Mouse (Mus musculus): ENCODE results near the gene Rbm6.

DNA sequence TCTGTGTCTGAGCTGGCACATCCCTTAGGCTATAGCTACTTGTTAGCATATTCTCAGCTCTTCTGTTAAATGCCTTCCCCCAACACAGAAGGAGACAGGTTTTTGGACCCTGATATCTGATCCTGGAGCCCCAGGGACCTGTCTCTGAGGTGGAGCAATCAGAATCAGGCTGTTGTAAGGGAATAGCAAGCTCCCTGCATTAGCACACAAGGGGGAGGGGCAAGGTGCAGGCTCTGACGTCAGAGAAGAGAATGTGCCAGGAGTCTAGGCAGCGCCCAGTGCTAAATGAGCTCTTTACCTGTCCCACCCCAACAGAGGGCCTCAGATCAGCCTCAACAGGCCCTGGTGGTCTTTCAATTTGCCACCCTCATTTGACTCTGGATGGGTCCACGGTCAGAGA is 146.0 kb downstream of the Rbm6 start:
- no peak for TF ChIP-seq CTCF (IDR thresholded peaks at IDR 0.05; ENCODE audit: insufficient read depth, low read length)
- TF ChIP-seq POLR2A (IDR thresholded peaks at IDR 0.05; ENCODE audit: borderline replicate concordance, extremely low read depth, low read depth, low read length), result no peak

Measured in lung, adult 2 months (tissue).